Mouse (Mus musculus) liver, embryonic 14.5 days (tissue): ENCODE measurements around the gene 2610528A11Rik.

Experiments used
- CTCF ChIP-seq: IDR thresholded peaks from 2 replicates; pipeline ENCODE4 v1.5.1; 2016; ENCODE audit warnings: antibody characterized with exemption, low read depth, control low read depth
- EP300 ChIP-seq: IDR thresholded peaks from 2 replicates; pipeline ENCODE4 v1.6.1; 2016; ENCODE audit warnings: antibody characterized with exemption, low read depth

DNA sequence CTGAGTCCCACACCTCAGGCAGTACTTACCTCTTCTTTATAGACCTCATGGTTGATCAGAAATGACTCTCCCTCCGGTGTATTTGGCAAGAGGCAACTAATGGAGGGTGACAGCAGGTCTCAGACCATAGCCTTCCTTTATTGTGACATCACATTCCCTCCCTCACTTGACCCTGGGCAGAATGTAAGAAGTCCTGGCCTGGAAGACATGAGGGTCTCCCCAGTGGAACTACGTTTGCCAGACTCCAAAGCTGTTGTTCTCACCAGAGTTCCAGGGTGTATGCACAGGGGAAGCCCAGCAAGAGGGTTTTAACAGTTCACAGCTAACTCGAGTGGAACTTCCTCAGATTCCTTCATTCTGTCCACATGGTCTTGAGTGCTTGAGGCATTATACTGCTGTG is at the start of gene 2610528A11Rik:
- TF ChIP-seq EP300 (no peak), CTCF (no peak)
